Mouse (Mus musculus): Measurements from ENCODE around the gene Sulf2. TPM values are rescaled to one million over a fixed set of nuclear protein-coding genes. Genes with fewer than 3 reads are reported as not detected.

Sulf2 gene
- polyA plus RNA-seq, 1 experiment from 2014 or later: 37.6 TPM

GRCm38 (mm10) chr2:166135711-166136485 is 19.6 kb downstream of the Sulf2 start:
- no peak overlapping the region for H3K27ac ChIP-seq (ENCODE audit: low read length)
- no peak for ATAC-seq
- no peaks in the 10 kb centered on the region for H3K27me3 ChIP-seq (replicated peaks; ENCODE audit: control insufficient read depth, insufficient read depth, low read length)
- H3K9me3 ChIP-seq (ENCODE audit: control insufficient read depth, low read length): no peaks in the 10 kb centered on the region
- H3K4me1 ChIP-seq (replicated peaks; ENCODE audit: control insufficient read depth, insufficient read depth, low read length): peaks cover 10% of the 10 kb centered on the region
- WGBS: 32% methylated on average over 16 of the region's 16 CpGs
- no peak overlapping the region for H3K9ac ChIP-seq (replicated peaks; ENCODE audit: low read depth, low read length)
- no peak overlapping the region for H3K4me3 ChIP-seq (replicated peaks; ENCODE audit: low read length)
- no peak overlapping the region for H3K4me2 ChIP-seq (ENCODE audit: low read length)
- no peaks in the 10 kb centered on the region for H3K36me3 ChIP-seq (ENCODE audit: control insufficient read depth, insufficient read depth)

- Histone ChIP-seq H3K9ac (replicated peaks; ENCODE audit: low read depth, low read length) (no peak overlapping the region), H3K4me1 (replicated peaks; ENCODE audit: control insufficient read depth, insufficient read depth, low read length) (no peaks in the 10 kb centered on the region), H3K36me3 (ENCODE audit: control insufficient read depth, insufficient read depth) (no peaks in the 10 kb centered on the region), H3K9me3 (ENCODE audit: control insufficient read depth, low read length) (no peaks in the 10 kb centered on the region), H3K4me3 (replicated peaks; ENCODE audit: low read length) (no peak overlapping the region), H3K4me2 (ENCODE audit: low read length) (no peak overlapping the region), H3K27me3 (replicated peaks; ENCODE audit: control insufficient read depth, insufficient read depth, low read length) (no peaks in the 10 kb centered on the region), H3K27ac (ENCODE audit: low read length) (no peak overlapping the region)
- no peak for ATAC-seq
- 95% methylated on average over 4 of the region's 4 CpGs for WGBS
These were observed 26.7 kb downstream of the Sulf2 start for GRCm38 (mm10) chr2:166128756-166129155.

GRCm38 (mm10) chr2:166128032-166128431 is 27.4 kb downstream of the Sulf2 start:
- 91% methylated on average over 15 of the region's 15 CpGs for WGBS
- no peak overlapping the region for H3K4me3 ChIP-seq (replicated peaks; ENCODE audit: low read length)
- ATAC-seq: no peak
- H3K27ac ChIP-seq (ENCODE audit: low read length): no peak overlapping the region
- H3K27me3 ChIP-seq (replicated peaks; ENCODE audit: control insufficient read depth, insufficient read depth, low read length): no peaks in the 10 kb centered on the region
- H3K4me1 ChIP-seq (replicated peaks; ENCODE audit: control insufficient read depth, insufficient read depth, low read length): no peaks in the 10 kb centered on the region
- no peak overlapping the region for H3K9ac ChIP-seq (replicated peaks; ENCODE audit: low read depth, low read length)
- H3K4me2 ChIP-seq (ENCODE audit: low read length): no peak overlapping the region
- H3K36me3 ChIP-seq (ENCODE audit: control insufficient read depth, insufficient read depth): no peaks in the 10 kb centered on the region
- H3K9me3 ChIP-seq (ENCODE audit: control insufficient read depth, low read length): no peaks in the 10 kb centered on the region

DNA sequence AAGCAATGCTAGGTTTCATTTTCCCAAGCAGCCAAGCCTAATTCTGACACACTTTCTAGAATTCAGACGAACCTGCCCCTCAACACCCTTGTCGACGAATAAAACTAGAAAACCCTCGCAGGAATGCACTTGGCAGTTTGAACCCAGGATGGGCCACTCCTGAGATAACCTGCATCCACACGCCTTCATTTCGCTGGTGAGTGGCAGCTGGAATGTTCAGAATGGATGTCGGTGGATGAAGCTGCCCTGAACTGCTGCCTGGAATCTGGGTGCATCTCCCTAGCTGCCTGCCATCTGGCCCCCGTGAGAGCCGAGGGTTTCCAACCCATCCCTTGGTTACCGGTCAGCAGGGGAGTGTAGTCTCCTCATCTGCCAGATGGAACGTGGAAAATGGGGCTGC is 29.1 kb downstream of the Sulf2 start:
- Histone ChIP-seq H3K4me3 (replicated peaks; ENCODE audit: low read length) (no peak overlapping the region), H3K36me3 (ENCODE audit: control insufficient read depth, insufficient read depth) (no peaks in the 10 kb centered on the region), H3K27ac (ENCODE audit: low read length) (no peak overlapping the region), H3K9me3 (ENCODE audit: control insufficient read depth, low read length) (no peaks in the 10 kb centered on the region), H3K9ac (replicated peaks; ENCODE audit: low read depth, low read length) (no peak overlapping the region), H3K4me2 (ENCODE audit: low read length) (no peak overlapping the region), H3K27me3 (replicated peaks; ENCODE audit: control insufficient read depth, insufficient read depth, low read length) (no peaks in the 10 kb centered on the region), H3K4me1 (replicated peaks; ENCODE audit: control insufficient read depth, insufficient read depth, low read length) (no peaks in the 10 kb centered on the region)
- no peak for ATAC-seq
- 92% methylated on average over 11 of the region's 11 CpGs for WGBS

- Histone ChIP-seq H3K4me3 (replicated peaks; ENCODE audit: low read length) (no peak overlapping the region), H3K36me3 (ENCODE audit: control insufficient read depth, insufficient read depth) (no peaks in the 10 kb centered on the region), H3K27ac (ENCODE audit: low read length) (no peak overlapping the region), H3K9me3 (ENCODE audit: control insufficient read depth, low read length) (no peaks in the 10 kb centered on the region), H3K4me2 (ENCODE audit: low read length) (no peak overlapping the region), H3K27me3 (replicated peaks; ENCODE audit: control insufficient read depth, insufficient read depth, low read length) (no peaks in the 10 kb centered on the region), H3K4me1 (replicated peaks; ENCODE audit: control insufficient read depth, insufficient read depth, low read length) (no peaks in the 10 kb centered on the region), H3K9ac (replicated peaks; ENCODE audit: low read depth, low read length) (no peak overlapping the region)
- WGBS: 80% methylated on average over 13 of the region's 13 CpGs
- ATAC-seq: no peak
These were observed 29.8 kb downstream of the Sulf2 start for GRCm38 (mm10) chr2:166125492-166126252.

- Histone ChIP-seq H3K36me3 (ENCODE audit: control insufficient read depth, insufficient read depth) (no peaks in the 10 kb centered on the region), H3K27ac (ENCODE audit: low read length) (no peak overlapping the region), H3K27me3 (replicated peaks; ENCODE audit: control insufficient read depth, insufficient read depth, low read length) (no peaks in the 10 kb centered on the region), H3K9ac (replicated peaks; ENCODE audit: low read depth, low read length) (no peak overlapping the region), H3K4me2 (ENCODE audit: low read length) (no peak overlapping the region), H3K4me3 (replicated peaks; ENCODE audit: low read length) (no peak overlapping the region), H3K4me1 (replicated peaks; ENCODE audit: control insufficient read depth, insufficient read depth, low read length) (no peaks in the 10 kb centered on the region), H3K9me3 (ENCODE audit: control insufficient read depth, low read length) (no peaks in the 10 kb centered on the region)
- no peak for ATAC-seq
- 88% methylated on average over 1 of the region's 2 CpGs for WGBS
These were observed 30.4 kb downstream of the Sulf2 start for GRCm38 (mm10) chr2:166125033-166125432.

DNA sequence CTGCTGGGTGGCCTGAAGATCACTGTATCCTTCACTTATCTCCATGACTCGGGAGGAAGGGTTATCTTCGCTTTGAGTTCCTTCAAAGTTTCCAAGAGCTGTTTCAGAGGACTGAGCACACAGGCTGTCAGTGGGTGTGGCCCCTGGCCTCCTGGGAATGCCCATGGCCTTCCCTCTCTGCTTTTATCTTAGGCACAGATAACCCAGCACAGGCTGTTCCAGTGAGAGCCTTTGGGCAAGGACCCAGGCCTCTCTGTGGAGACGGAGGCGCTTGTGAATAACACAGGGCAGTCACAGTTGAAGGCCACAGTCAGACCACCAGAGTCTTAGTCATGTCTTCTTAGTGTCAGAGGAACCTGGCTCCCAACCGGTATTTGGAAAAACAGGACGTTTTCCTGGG is 32.7 kb downstream of the Sulf2 start:
- Histone ChIP-seq H3K9me3 (ENCODE audit: control insufficient read depth, low read length) (no peaks in the 10 kb centered on the region), H3K4me2 (ENCODE audit: low read length) (no peak overlapping the region), H3K4me1 (replicated peaks; ENCODE audit: control insufficient read depth, insufficient read depth, low read length) (no peaks in the 10 kb centered on the region), H3K9ac (replicated peaks; ENCODE audit: low read depth, low read length) (no peak overlapping the region), H3K36me3 (ENCODE audit: control insufficient read depth, insufficient read depth) (no peaks in the 10 kb centered on the region), H3K4me3 (replicated peaks; ENCODE audit: low read length) (no peak overlapping the region), H3K27ac (ENCODE audit: low read length) (no peak overlapping the region), H3K27me3 (replicated peaks; ENCODE audit: control insufficient read depth, insufficient read depth, low read length) (no peaks in the 10 kb centered on the region)
- no peak for ATAC-seq
- WGBS: 91% methylated on average over 6 of the region's 6 CpGs

- H3K27me3 ChIP-seq (replicated peaks; ENCODE audit: control insufficient read depth, insufficient read depth, low read length): no peaks in the 10 kb centered on the region
- H3K9ac ChIP-seq (replicated peaks; ENCODE audit: low read depth, low read length): no peak overlapping the region
- H3K4me1 ChIP-seq (replicated peaks; ENCODE audit: control insufficient read depth, insufficient read depth, low read length): no peaks in the 10 kb centered on the region
- no peaks in the 10 kb centered on the region for H3K9me3 ChIP-seq (ENCODE audit: control insufficient read depth, low read length)
- no peaks in the 10 kb centered on the region for H3K36me3 ChIP-seq (ENCODE audit: control insufficient read depth, insufficient read depth)
- no peak for ATAC-seq
- no peak overlapping the region for H3K4me3 ChIP-seq (replicated peaks; ENCODE audit: low read length)
- no peak overlapping the region for H3K27ac ChIP-seq (ENCODE audit: low read length)
- 75% methylated on average over 14 of the region's 14 CpGs for WGBS
- no peak overlapping the region for H3K4me2 ChIP-seq (ENCODE audit: low read length)
These were observed 33.6 kb downstream of the Sulf2 start for GRCm38 (mm10) chr2:166121681-166122355.

GRCm38 (mm10) chr2:166119992-166120391 is 35.5 kb downstream of the Sulf2 start:
- H3K4me3 ChIP-seq (replicated peaks; ENCODE audit: low read length): no peak overlapping the region
- H3K27me3 ChIP-seq (replicated peaks; ENCODE audit: control insufficient read depth, insufficient read depth, low read length): no peaks in the 10 kb centered on the region
- H3K36me3 ChIP-seq (ENCODE audit: control insufficient read depth, insufficient read depth): no peaks in the 10 kb centered on the region; the same call in 1 of the 2 replicates
- no peaks in the 10 kb centered on the region for H3K9me3 ChIP-seq (ENCODE audit: control insufficient read depth, low read length)
- H3K4me2 ChIP-seq (ENCODE audit: low read length): no peak overlapping the region
- H3K9ac ChIP-seq (replicated peaks; ENCODE audit: low read depth, low read length): no peak overlapping the region
- no peak overlapping the region for H3K27ac ChIP-seq (ENCODE audit: low read length)
- H3K4me1 ChIP-seq (replicated peaks; ENCODE audit: control insufficient read depth, insufficient read depth, low read length): no peaks in the 10 kb centered on the region
- WGBS: 69% methylated on average over 2 of the region's 2 CpGs
- no peak for ATAC-seq
